ENCODE assay signal across 10 mouse cellular contexts in genomic region chr5:107272252-107273028, GRCm38 (mm10). TPM values are rescaled to one million over a fixed set of nuclear protein-coding genes. Genes with fewer than 3 reads are reported as not detected.
DNase-seq lines count a peak whose midpoint lies in the region; ATAC-seq and TF ChIP-seq lines count a peak whose summit lies in the region.
"Had no signal": no experiment of that assay in that cellular context is flagged by ENCODE, and none has a peak within 500 bp of the region (broad histone marks: within the 10 kb centered on the region; RNA-seq: fewer than 3 reads in every experiment).

No protein-coding gene starts in this region.

- H3K4me1 ChIP-seq in kidney, adult 2 months (ENCODE audit: control insufficient read depth, insufficient read depth, low read length) = peaks cover 29% of the 10 kb centered on the region
- peaks cover 51% of the 10 kb centered on the region for H3K4me1 ChIP-seq in stomach, embryonic 15.5 days

- H3K9me3 ChIP-seq in stomach, embryonic 15.5 days = no peaks in the 10 kb centered on the region
- H3K9me3 ChIP-seq: hindbrain, embryonic 10.5 days had no signal

- 0 out of 2 replicates have a peak overlapping the region, but pooled peaks have one; percentile 0 for H3K4me2 ChIP-seq in stomach, embryonic 15.5 days

- no peak overlapping the region for H3K9ac ChIP-seq in stomach, embryonic 15.5 days

- H3K27me3 ChIP-seq in kidney, adult 2 months (replicated peaks; ENCODE audit: control insufficient read depth, insufficient read depth, low read length) = no peaks in the 10 kb centered on the region
- no peaks in the 10 kb centered on the region for H3K27me3 ChIP-seq in stomach, embryonic 15.5 days (replicated peaks)

- DNase-seq in kidney, adult 11 months = peak; percentile 48
- no peak for DNase-seq in kidney, adult 18-20 months
- DNase-seq in kidney, adult 2 months = no peak
- peak; percentile 46 for DNase-seq in kidney, postnatal 10 days
- DNase-seq in c-Kit-positive CD71-positive TER-119-positive erythroid progenitor cells, embryonic 14.5 days (ENCODE audit: low spot score) = no peak
- DNase-seq: cerebellum, postnatal 25 days had no signal

- H3K27ac ChIP-seq in kidney, adult 2 months (ENCODE audit: insufficient read depth, low read depth, low read length) = peak overlapping the region; percentile 1; the same call in 1 of the 2 replicates
- peak overlapping the region; percentile 55 for H3K27ac ChIP-seq in stomach, embryonic 15.5 days
- H3K27ac ChIP-seq: hindbrain, embryonic 10.5 days had no signal

- no peaks in the 10 kb centered on the region for H3K36me3 ChIP-seq in kidney, adult 2 months (ENCODE audit: control insufficient read depth, insufficient read depth, low read length)
- no peaks in the 10 kb centered on the region for H3K36me3 ChIP-seq in stomach, embryonic 15.5 days
- H3K36me3 ChIP-seq: hindbrain, embryonic 10.5 days had no signal

- TF ChIP-seq CTCF in kidney, adult 2 months (conservative IDR thresholded peaks at IDR 0.05; ENCODE audit: insufficient read depth, insufficient read length, low read depth, low read length) = no peak

- no peak for ATAC-seq in stomach, embryonic 15.5 days (ENCODE audit: insufficient read depth, low FRiP score, low read depth)
- no peak for ATAC-seq in activated CD4-positive, CD25-positive, alpha-beta regulatory T cell, adult 4 months
- ATAC-seq: forebrain, embryonic 16.5 days had no signal

- no peak for TF ChIP-seq POLR2A in kidney, adult 2 months (IDR thresholded peaks at IDR 0.05; ENCODE audit: low read depth, low read length)

- WGBS in kidney, adult 2 months = 33% methylated on average over 11 of the region's 11 CpGs
- WGBS in stomach, embryonic 15.5 days = 50% methylated on average over 11 of the region's 11 CpGs

- no peak overlapping the region for H3K4me3 ChIP-seq in kidney, adult 2 months (ENCODE audit: insufficient read depth, low read depth, low read length)
- H3K4me3 ChIP-seq in stomach, embryonic 15.5 days (replicated peaks) = no peak overlapping the region
- H3K4me3 ChIP-seq: hindbrain, embryonic 10.5 days had no signal

RNA-seq across cellular contexts. Expression of gene Tgfbr3, which starts 17.0 kb away (rescaled TPM):
- 23.4 and 27.7 TPM in 2 replicates for polyA plus RNA-seq in kidney, adult 2 months (2012; rRNA removed)
- polyA plus RNA-seq in stomach, embryonic 15.5 days (2015; fragmentation: Nextera tagmentation; extraction: Ambion mirVana) = 20.3 and 24.2 TPM in 2 replicates
- polyA plus RNA-seq in activated CD4-positive, CD25-positive, alpha-beta regulatory T cell, adult 4 months (2017; shearing (Covaris generic)) = 1 to 10 TPM; 4.0 to 8.2 TPM

RNA-seq across cellular contexts. Expression of gene Brdt, which starts 58.5 kb away (rescaled TPM):
- polyA plus RNA-seq in kidney, adult 2 months (2012; rRNA removed) = 0.72 and 0.75 TPM in 2 replicates
- polyA plus RNA-seq in stomach, embryonic 15.5 days (2015; fragmentation: Nextera tagmentation; extraction: Ambion mirVana) = 1.6 and 1.7 TPM in 2 replicates
- under 1 TPM; 0.16 to 0.29 TPM for polyA plus RNA-seq in activated CD4-positive, CD25-positive, alpha-beta regulatory T cell, adult 4 months (2017; shearing (Covaris generic))

Comparison
In these comparisons a context has a peak if more than half of its experiments do, and no peak if none do; other contexts are left out.
1. DNase-seq: peak in kidney, adult 11 months (single experiment) and kidney, postnatal 10 days (single experiment); none in kidney, adult 18-20 months (single experiment), kidney, adult 2 months (single experiment) and c-Kit-positive CD71-positive TER-119-positive erythroid progenitor cells, embryonic 14.5 days (single experiment).